Mouse (Mus musculus) hindbrain, embryonic 15.5 days (tissue): ENCODE data around the gene Fam228a. TPM values are rescaled to one million over a fixed set of nuclear protein-coding genes. Genes with fewer than 3 reads are reported as not detected.
"Not testable (repeated sequence)": the region's sequence is repeated elsewhere in the genome, so short reads cannot be mapped to it uniquely, and the experiment has no call there.

Experiments used
- ATAC-seq: fragments of 200-750 bp; cut with Nextera tagmentation; 2 replicates; pipeline ENCODE4 v1.8.0; 2017; ENCODE audit warnings: low read depth, moderate number of reproducible peaks, moderate TSS enrichment; ENCODE audit not compliant: low FRiP score
- H3K27ac ChIP-seq: fragments of 300-500 bp; sonication (generic); replicated peaks from 2 replicates; pipeline ENCODE4 v1.5.1; 2015; ENCODE audit warnings: mild to moderate bottlenecking, inconsistent platforms
- H3K27me3 ChIP-seq: fragments of 300-500 bp; sonication (generic); 2 replicates; pipeline ENCODE4 v1.6.1; 2015; ENCODE audit warnings: control low read depth, inconsistent platforms
- H3K36me3 ChIP-seq: fragments of 300-500 bp; sonication (generic); 2 replicates; pipeline ENCODE4 v1.6.1; 2015; ENCODE audit warnings: control low read depth, inconsistent platforms
- H3K4me1 ChIP-seq: fragments of 300-500 bp; sonication (generic); replicated peaks from 2 replicates; pipeline ENCODE4 v1.6.1; 2015; ENCODE audit warnings: control low read depth, inconsistent platforms
- H3K4me2 ChIP-seq: fragments of 300-500 bp; sonication (generic); 2 replicates; pipeline ENCODE4 v1.6.1; 2015; ENCODE audit warnings: moderate library complexity, mild to moderate bottlenecking, inconsistent platforms
- H3K4me3 ChIP-seq: fragments of 300-500 bp; sonication (generic); 2 replicates; pipeline ENCODE4 v1.5.1; 2015; ENCODE audit warnings: mild to moderate bottlenecking, inconsistent platforms
- H3K9ac ChIP-seq: fragments of 300-500 bp; sonication (generic); 2 replicates; pipeline ENCODE4 v1.6.1; 2015; ENCODE audit warnings: inconsistent platforms
- H3K9me3 ChIP-seq: fragments of 300-500 bp; sonication (generic); 2 replicates; pipeline ENCODE4 v1.6.1; 2016; ENCODE audit warnings: control low read depth, inconsistent platforms
- WGBS: fragments of 180-500 bp; shearing (Covaris S2); methylation state at CpG from one replicate; pipeline ENCODE4 v1.1.7; 2015; 5-methylcytosine and 5-hydroxymethylcytosine counted together
- polyA plus RNA-seq: library from polyadenylated mRNA; unstranded; fragments of >200 nt; fragmentation: Nextera tagmentation; extraction: Ambion mirVana; gene quantifications from 2 replicates; pipeline ENCODE4 v1.2.1, GENCODE M21; 2015

The Fam228a gene
- polyA plus RNA-seq = 0.91 and 1.1 TPM in 2 replicates

- H3K4me3 ChIP-seq = no peak within 1 kb of the TSS
- ATAC-seq = no peak
- H3K9me3 ChIP-seq = no peaks in the 10 kb centered on the region
- no peaks in the 10 kb centered on the region for H3K4me1 ChIP-seq
- H3K27me3 ChIP-seq = no peaks in the 10 kb centered on the region
- H3K36me3 ChIP-seq = no peaks in the 10 kb centered on the region
- H3K4me2 ChIP-seq = no peak within 1 kb of the TSS
- WGBS = 79% methylated on average over 18 of the region's 18 CpGs
- H3K9ac ChIP-seq = no peak within 1 kb of the TSS
- H3K27ac ChIP-seq = no peak within 1 kb of the TSS
Measured at GRCm38 (mm10) chr12:4738031-4738576, at the start of gene Fam228a. Gene Fam228a, minus strand, starts transcription at chr12:4738430.

- H3K27me3 ChIP-seq = no peaks in the 10 kb centered on the region
- ATAC-seq = no peak
- no peak overlapping the region for H3K9ac ChIP-seq
- H3K4me1 ChIP-seq = no peaks in the 10 kb centered on the region
- H3K9me3 ChIP-seq = no peaks in the 10 kb centered on the region
- H3K36me3 ChIP-seq = no peaks in the 10 kb centered on the region
- H3K4me3 ChIP-seq = no peak overlapping the region
- no peak overlapping the region for H3K4me2 ChIP-seq
- H3K27ac ChIP-seq = no peak overlapping the region
- 74% methylated on average over 2 of the region's 2 CpGs for WGBS
Measured at GRCm38 (mm10) chr12:4784466-4784865, 46.2 kb upstream of the Fam228a start.

GRCm38 (mm10) chr12:4783598-4783997, 45.4 kb upstream of the Fam228a start:
- ATAC-seq = no peak
- 47% methylated on average over 5 of the region's 5 CpGs for WGBS
- H3K4me2 ChIP-seq = no peak overlapping the region

GRCm38 (mm10) chr12:4781725-4782404, 43.6 kb upstream of the Fam228a start:
- not testable (repeated sequence) for H3K4me2 ChIP-seq, H3K9me3 ChIP-seq, ATAC-seq, H3K4me1 ChIP-seq, H3K27ac ChIP-seq, H3K4me3 ChIP-seq, H3K9ac ChIP-seq, H3K36me3 ChIP-seq, H3K27me3 ChIP-seq
- 91% methylated on average over 9 of the region's 9 CpGs for WGBS

More at GRCm38 (mm10) chr12:4783598-4783997, 45.4 kb upstream of the Fam228a start:
- H3K4me3 ChIP-seq = no peak overlapping the region
- no peak overlapping the region for H3K9ac ChIP-seq
- H3K36me3 ChIP-seq = no peaks in the 10 kb centered on the region
- H3K4me1 ChIP-seq = no peaks in the 10 kb centered on the region
- no peaks in the 10 kb centered on the region for H3K27me3 ChIP-seq
- H3K9me3 ChIP-seq = no peaks in the 10 kb centered on the region
- H3K27ac ChIP-seq = no peak overlapping the region

- ATAC-seq = no peak
- Histone ChIP-seq H3K27me3 (no peaks in the 10 kb centered on the region), H3K9me3 (no peaks in the 10 kb centered on the region), H3K9ac (no peak overlapping the region), H3K4me2 (no peak overlapping the region), H3K4me3 (no peak overlapping the region), H3K27ac (no peak overlapping the region), H3K36me3 (no peaks in the 10 kb centered on the region), H3K4me1 (no peaks in the 10 kb centered on the region)
- WGBS = 89% methylated on average over 1 of the region's 1 CpGs
Measured at GRCm38 (mm10) chr12:4781270-4781669, 43.0 kb upstream of the Fam228a start.

- no peak for ATAC-seq
- H3K4me2 ChIP-seq = no peak overlapping the region
- H3K27ac ChIP-seq = no peak overlapping the region
- 68% methylated on average over 2 of the region's 2 CpGs for WGBS
- H3K9me3 ChIP-seq = no peaks in the 10 kb centered on the region
- no peak overlapping the region for H3K4me3 ChIP-seq
- H3K36me3 ChIP-seq = no peaks in the 10 kb centered on the region
- no peak overlapping the region for H3K9ac ChIP-seq
- H3K27me3 ChIP-seq = no peaks in the 10 kb centered on the region
- no peaks in the 10 kb centered on the region for H3K4me1 ChIP-seq
Measured at GRCm38 (mm10) chr12:4780245-4780644, 42.0 kb upstream of the Fam228a start.

GRCm38 (mm10) chr12:4777734-4778133, 39.5 kb upstream of the Fam228a start:
- Histone ChIP-seq H3K36me3 (no peaks in the 10 kb centered on the region), H3K9me3 (no peaks in the 10 kb centered on the region), H3K4me1 (no peaks in the 10 kb centered on the region), H3K27ac (no peak overlapping the region), H3K9ac (no peak overlapping the region), H3K4me2 (no peak overlapping the region), H3K27me3 (no peaks in the 10 kb centered on the region), H3K4me3 (no peak overlapping the region)
- WGBS = 90% methylated on average over 6 of the region's 6 CpGs
- no peak for ATAC-seq

- WGBS = 85% methylated on average over 9 of the region's 9 CpGs
- H3K9me3 ChIP-seq = no peaks in the 10 kb centered on the region
- no peak for ATAC-seq
Measured at GRCm38 (mm10) chr12:4775588-4775949, 37.3 kb upstream of the Fam228a start.

GRCm38 (mm10) chr12:4774895-4775587, 36.8 kb upstream of the Fam228a start:
- H3K9me3 ChIP-seq = no peaks in the 10 kb centered on the region
- ATAC-seq = no peak
- H3K27me3 ChIP-seq = no peaks in the 10 kb centered on the region
- no peaks in the 10 kb centered on the region for H3K36me3 ChIP-seq
- no peak overlapping the region for H3K9ac ChIP-seq
- no peaks in the 10 kb centered on the region for H3K4me1 ChIP-seq
- H3K4me3 ChIP-seq = no peak overlapping the region
- H3K27ac ChIP-seq = no peak overlapping the region
- H3K4me2 ChIP-seq = no peak overlapping the region
- 93% methylated on average over 8 of the region's 8 CpGs for WGBS

More at GRCm38 (mm10) chr12:4775588-4775949, 37.3 kb upstream of the Fam228a start:
- Histone ChIP-seq H3K27me3 (no peaks in the 10 kb centered on the region), H3K4me3 (no peak overlapping the region), H3K9ac (no peak overlapping the region), H3K4me1 (no peaks in the 10 kb centered on the region), H3K36me3 (no peaks in the 10 kb centered on the region), H3K4me2 (no peak overlapping the region), H3K27ac (no peak overlapping the region)

- peak overlapping the region; percentile 80 for H3K9ac ChIP-seq
- H3K36me3 ChIP-seq = no peaks in the 10 kb centered on the region
- H3K4me2 ChIP-seq = peak overlapping the region; percentile 56
- peak overlapping the region; percentile 64 for H3K4me3 ChIP-seq
- 17% methylated on average over 13 of the region's 13 CpGs for WGBS
- 0 out of 2 replicates have a peak, but pooled peaks cover 4% of the 10 kb centered on the region for H3K4me1 ChIP-seq
- H3K27me3 ChIP-seq = no peaks in the 10 kb centered on the region
- H3K27ac ChIP-seq = peak overlapping the region; percentile 96
- peak; percentile 46 for ATAC-seq
- no peaks in the 10 kb centered on the region for H3K9me3 ChIP-seq
Measured at GRCm38 (mm10) chr12:4769333-4769723, 31.1 kb upstream of the Fam228a start.

GRCm38 (mm10) chr12:4768492-4769332, 30.5 kb upstream of the Fam228a start, which contains the start of the genes Pfn4 and Fam228b:
Gene Pfn4, plus strand, starts transcription at chr12:4769022.
Gene Fam228b, minus strand, starts transcription at chr12:4769267.
- H3K36me3 ChIP-seq = no peaks in the 10 kb centered on the region
- H3K9me3 ChIP-seq = no peaks in the 10 kb centered on the region
- H3K4me3 ChIP-seq = peak within 1 kb of the TSS; percentile 64
- H3K4me2 ChIP-seq = peak within 1 kb of the TSS; percentile 56
- peak; percentile 99 for ATAC-seq
- peak within 1 kb of the TSS; percentile 80 for H3K9ac ChIP-seq
- H3K27me3 ChIP-seq = no peaks in the 10 kb centered on the region
- WGBS = 2% methylated on average over 61 of the region's 61 CpGs
- H3K27ac ChIP-seq = peak within 1 kb of the TSS; percentile 96
- 0 out of 2 replicates have a peak, but pooled peaks cover 4% of the 10 kb centered on the region for H3K4me1 ChIP-seq
